Mouse (Mus musculus) heart, postnatal 25 days (tissue): ENCODE data around the gene Arhgef18. TPM values are rescaled to one million over a fixed set of nuclear protein-coding genes. Genes with fewer than 3 reads are reported as not detected.

ENCODE experiments used
- DNase-seq: peaks from one replicate; pipeline ENCODE4 v3.0.0; 2022; ENCODE audit warnings: low spot score
- intact Hi-C: fragments of 180-260 bp; cut with DNase I; formaldehyde crosslinking; loops from one replicate; pipeline ENCODE4 v1.15.1; 2025
- total RNA-seq, 2 experiments: library from RNA; stranded (reverse); gene quantifications; 2 replicates each; pipeline ENCODE4 v1.2.3; 2021

Arhgef18 gene
- total RNA-seq, 2 experiments from 2014 or later: 20.0 to 20.3 TPM

GRCm38 (mm10) chr8:3392293-3392692 lies 513 bp upstream of the Arhgef18 start:
- intact Hi-C loops: loop anchor here (2.0 kb wide), 1 partner anchor 31 kb away; no protein-coding TSS in a partner anchor

GRCm38 (mm10) chr8:3394600-3394999 lies 1.8 kb downstream of the Arhgef18 start:
- DNase-seq: no peak
- intact Hi-C loops: loop anchor here (2.0 kb wide), 1 partner anchor 16 kb away; no protein-coding TSS in a partner anchor

More at GRCm38 (mm10) chr8:3392293-3392692, 513 bp upstream of the Arhgef18 start:
- DNase-seq: no peak

GRCm38 (mm10) chr8:3395246-3395645 lies 2.4 kb downstream of the Arhgef18 start:
- intact Hi-C loops: loop anchor here (2.0 kb wide), 1 partner anchor 16 kb away; no protein-coding TSS in a partner anchor

GRCm38 (mm10) chr8:3397597-3397996 lies 4.8 kb downstream of the Arhgef18 start:
- intact Hi-C loops: no loop called here
- no peak for DNase-seq

More at GRCm38 (mm10) chr8:3395246-3395645, 2.4 kb downstream of the Arhgef18 start:
- DNase-seq: no peak

GRCm38 (mm10) chr8:3400509-3400908 lies 7.7 kb downstream of the Arhgef18 start:
- intact Hi-C loops: no loop called here
- DNase-seq: no peak

- intact Hi-C loops: no loop called here
- no peak for DNase-seq
Measured at GRCm38 (mm10) chr8:3407417-3407816, 14.6 kb downstream of the Arhgef18 start.

GRCm38 (mm10) chr8:3411085-3411484 lies 18.3 kb downstream of the Arhgef18 start:
- no peak for DNase-seq
- intact Hi-C loops: loop anchor here (2.0 kb wide), 1 partner anchor 16 kb away; no protein-coding TSS in a partner anchor

GRCm38 (mm10) chr8:3411901-3412301 lies 19.1 kb downstream of the Arhgef18 start:
- intact Hi-C loops: loop anchor here (2.0 kb wide), 1 partner anchor 17 kb away; no protein-coding TSS in a partner anchor

GRCm38 (mm10) chr8:3412816-3413215 lies 20.0 kb downstream of the Arhgef18 start:
- no peak for DNase-seq
- intact Hi-C loops: no loop called here

More at GRCm38 (mm10) chr8:3411901-3412301, 19.1 kb downstream of the Arhgef18 start:
- DNase-seq: peak; percentile 41

GRCm38 (mm10) chr8:3414639-3415190 lies 21.9 kb downstream of the Arhgef18 start:
- no peak for DNase-seq
- intact Hi-C loops: no loop called here

- no peak for DNase-seq
- intact Hi-C loops: no loop called here
Measured at GRCm38 (mm10) chr8:3415259-3415658, 22.5 kb downstream of the Arhgef18 start.

- no peak for DNase-seq
- intact Hi-C loops: no loop called here
Measured at GRCm38 (mm10) chr8:3415661-3416060, 22.9 kb downstream of the Arhgef18 start.

- intact Hi-C loops: no loop called here
- DNase-seq: no peak
Measured at GRCm38 (mm10) chr8:3416846-3417245, 24.0 kb downstream of the Arhgef18 start.

GRCm38 (mm10) chr8:3417455-3417854 lies 24.6 kb downstream of the Arhgef18 start:
- no peak for DNase-seq
- intact Hi-C loops: no loop called here

GRCm38 (mm10) chr8:3418101-3418500 lies 25.3 kb downstream of the Arhgef18 start:
- DNase-seq: no peak
- intact Hi-C loops: no loop called here

GRCm38 (mm10) chr8:3420105-3420706 lies 27.4 kb downstream of the Arhgef18 start:
- DNase-seq: no peak

GRCm38 (mm10) chr8:3421507-3421906 lies 28.7 kb downstream of the Arhgef18 start:
- DNase-seq: no peak
- intact Hi-C loops: no loop called here

More at GRCm38 (mm10) chr8:3420105-3420706, 27.4 kb downstream of the Arhgef18 start:
- intact Hi-C loops: no loop called here

GRCm38 (mm10) chr8:3425217-3425616 lies 32.4 kb downstream of the Arhgef18 start:
- no peak for DNase-seq
- intact Hi-C loops: no loop called here

GRCm38 (mm10) chr8:3426211-3426610 lies 33.4 kb downstream of the Arhgef18 start:
- no peak for DNase-seq
- intact Hi-C loops: no loop called here

- DNase-seq: no peak
- intact Hi-C loops: no loop called here
Measured at GRCm38 (mm10) chr8:3428426-3428825, 35.6 kb downstream of the Arhgef18 start.

GRCm38 (mm10) chr8:3429966-3430365 lies 37.2 kb downstream of the Arhgef18 start:
- intact Hi-C loops: no loop called here
- DNase-seq: no peak
